ENCODE assay signal across 35 mouse cellular contexts in genomic region chr15:12888312-12888711, GRCm38 (mm10).
"Had no signal": no experiment of that assay in that cellular context is flagged by ENCODE, and none has a peak within 500 bp of the region (broad histone marks: within the 10 kb centered on the region; RNA-seq: fewer than 3 reads in every experiment).

No protein-coding gene starts in this region.

- H3K4me3 ChIP-seq: heart, embryonic 12.5 days; heart, embryonic 13.5 days; heart, embryonic 15.5 days; hindbrain, embryonic 10.5 days; hindbrain, embryonic 12.5 days; hindbrain, embryonic 13.5 days; hindbrain, embryonic 15.5 days; intestine, embryonic 15.5 days; kidney, embryonic 15.5 days; layer of hippocampus, adult 2 months; left cerebral cortex, adult 2 months had no signal

- H3K27me3 ChIP-seq: heart, embryonic 12.5 days; heart, embryonic 13.5 days; heart, embryonic 15.5 days; hindbrain, embryonic 12.5 days; hindbrain, embryonic 13.5 days; hindbrain, embryonic 15.5 days; intestine, embryonic 15.5 days; kidney, embryonic 15.5 days had no signal

- H3K9me3 ChIP-seq: heart, embryonic 12.5 days; heart, embryonic 13.5 days; heart, embryonic 15.5 days; hindbrain, embryonic 10.5 days; hindbrain, embryonic 12.5 days; hindbrain, embryonic 13.5 days; hindbrain, embryonic 15.5 days; intestine, embryonic 15.5 days; kidney, embryonic 15.5 days had no signal

- DNase-seq: heart, postnatal 10 days; heart, postnatal 14 days; heart, postnatal 36 days; heart, postnatal 4 days; kidney, adult 11 months; kidney, adult 18-20 months; kidney, adult 2 months; kidney, adult 8-10 months; kidney, adult 9 months; kidney, postnatal 10 days; kidney, postnatal 14 days; kidney, postnatal 25 days; kidney, postnatal 36 days; kidney, postnatal 4 days; layer of hippocampus, adult 9-11 months; layer of hippocampus, postnatal 36 days had no signal

- H3K4me2 ChIP-seq: heart, embryonic 11.5 days; heart, embryonic 12.5 days; heart, embryonic 13.5 days; heart, embryonic 15.5 days; hindbrain, embryonic 12.5 days; hindbrain, embryonic 13.5 days; hindbrain, embryonic 14.5 days; hindbrain, embryonic 15.5 days; intestine, embryonic 15.5 days; kidney, embryonic 15.5 days had no signal

- ATAC-seq: hindbrain, embryonic 16.5 days; hindbrain, postnatal 0 days; inflammation-experienced regulatory T-cells, adult 6 months; intestine, embryonic 15.5 days; intestine, embryonic 16.5 days; intestine, postnatal 0 days had no signal

- H3K9ac ChIP-seq: heart, embryonic 12.5 days; heart, embryonic 13.5 days; heart, embryonic 15.5 days; hindbrain, embryonic 12.5 days; hindbrain, embryonic 13.5 days; hindbrain, embryonic 14.5 days; hindbrain, embryonic 15.5 days; intestine, embryonic 15.5 days; kidney, embryonic 15.5 days had no signal

- H3K27ac ChIP-seq: heart, embryonic 13.5 days; heart, embryonic 15.5 days; hindbrain, embryonic 10.5 days; hindbrain, embryonic 12.5 days; hindbrain, embryonic 13.5 days; hindbrain, embryonic 14.5 days; hindbrain, embryonic 15.5 days; hindbrain, postnatal 0 days; intestine, embryonic 15.5 days; kidney, embryonic 15.5 days; kidney, postnatal 0 days; layer of hippocampus, adult 2 months; left cerebral cortex, adult 2 months had no signal

- H3K4me1 ChIP-seq: heart, embryonic 12.5 days; heart, embryonic 13.5 days; heart, embryonic 15.5 days; hindbrain, embryonic 10.5 days; hindbrain, embryonic 12.5 days; hindbrain, embryonic 13.5 days; hindbrain, embryonic 15.5 days; intestine, embryonic 15.5 days; kidney, embryonic 15.5 days had no signal
